Mouse (Mus musculus): ENCODE measurements around the gene A2ml1. TPM values are rescaled to one million over a fixed set of nuclear protein-coding genes. Genes with fewer than 3 reads are reported as not detected.

Gene A2ml1
- not detected in 2 replicates for polyA plus RNA-seq (2015; fragmentation: Nextera tagmentation; extraction: Ambion mirVana)

GRCm38 (mm10) chr6:128581508-128581907 is at the start of gene A2ml1:
TSS of gene A2ml1 (minus strand) at chr6:128581608.

GRCm38 (mm10) chr6:128623433-128623832 is 42.0 kb upstream of the A2ml1 start, which contains the start of gene Klrb1a:
TSS of gene Klrb1a (minus strand) at chr6:128623533.

GRCm38 (mm10) chr6:128526601-128527000 is 54.8 kb downstream of the A2ml1 start, which contains the start of gene Pzp:
TSS of gene Pzp (minus strand) at chr6:128526720.

Other genes starting within 250 kb of the A2ml1 start
- gene Tulp3, start 225.8 kb downstream of the A2ml1 start, polyA plus RNA-seq (2015; fragmentation: Nextera tagmentation; extraction: Ambion mirVana), result 10.8 and 13.1 TPM in 2 replicates
- 42.8 and 47.6 TPM in 2 replicates for gene Rhno1, start 218.7 kb downstream of the A2ml1 start, polyA plus RNA-seq (2015; fragmentation: Nextera tagmentation; extraction: Ambion mirVana)
- gene Foxm1, start 218.6 kb downstream of the A2ml1 start, polyA plus RNA-seq (2015; fragmentation: Nextera tagmentation; extraction: Ambion mirVana), result 5.6 and 9.6 TPM in 2 replicates
- gene Tex52, start 206.2 kb downstream of the A2ml1 start, polyA plus RNA-seq (2015; fragmentation: Nextera tagmentation; extraction: Ambion mirVana), result 0.13 TPM in 1 of 2 replicates, not detected in the other
- gene Gm44596, start 206.1 kb downstream of the A2ml1 start, polyA plus RNA-seq (2015; fragmentation: Nextera tagmentation; extraction: Ambion mirVana), result not detected in 2 replicates
- gene Nrip2, start 182.3 kb downstream of the A2ml1 start, polyA plus RNA-seq (2015; fragmentation: Nextera tagmentation; extraction: Ambion mirVana), result 1.2 and 1.7 TPM in 2 replicates
- gene Itfg2, start 156.7 kb downstream of the A2ml1 start, polyA plus RNA-seq (2015; fragmentation: Nextera tagmentation; extraction: Ambion mirVana), result 13.5 and 16.7 TPM in 2 replicates
- 116 and 137 TPM in 2 replicates for gene Fkbp4, start 142.9 kb downstream of the A2ml1 start, polyA plus RNA-seq (2015; fragmentation: Nextera tagmentation; extraction: Ambion mirVana)
- 0.15 and 1.6 TPM in 2 replicates for gene Pzp, start 54.9 kb downstream of the A2ml1 start, polyA plus RNA-seq (2015; fragmentation: Nextera tagmentation; extraction: Ambion mirVana)
- not detected in 2 replicates for gene Klrb1a, start 41.9 kb upstream of the A2ml1 start, polyA plus RNA-seq (2015; fragmentation: Nextera tagmentation; extraction: Ambion mirVana)
- gene Clec2h, start 80.8 kb upstream of the A2ml1 start, polyA plus RNA-seq (2015; fragmentation: Nextera tagmentation; extraction: Ambion mirVana), result not detected in 2 replicates
- not detected in 2 replicates for gene Klrb1, start 141.5 kb upstream of the A2ml1 start, polyA plus RNA-seq (2015; fragmentation: Nextera tagmentation; extraction: Ambion mirVana)
- not detected in 2 replicates for gene Klrb1c, start 207.6 kb upstream of the A2ml1 start, polyA plus RNA-seq (2015; fragmentation: Nextera tagmentation; extraction: Ambion mirVana)
- not detected in 2 replicates for gene Gm44511, start 244.7 kb upstream of the A2ml1 start, polyA plus RNA-seq (2015; fragmentation: Nextera tagmentation; extraction: Ambion mirVana)
- gene Klrb1b, start 244.7 kb upstream of the A2ml1 start, polyA plus RNA-seq (2015; fragmentation: Nextera tagmentation; extraction: Ambion mirVana), result 0.08 TPM in 1 of 2 replicates, not detected in the other